Mouse (Mus musculus): ENCODE results near the gene Fez1.
A peak's percentile ranks its signal among the peaks of the same experiment; 100 is the strongest.

Gene Fez1

DNA sequence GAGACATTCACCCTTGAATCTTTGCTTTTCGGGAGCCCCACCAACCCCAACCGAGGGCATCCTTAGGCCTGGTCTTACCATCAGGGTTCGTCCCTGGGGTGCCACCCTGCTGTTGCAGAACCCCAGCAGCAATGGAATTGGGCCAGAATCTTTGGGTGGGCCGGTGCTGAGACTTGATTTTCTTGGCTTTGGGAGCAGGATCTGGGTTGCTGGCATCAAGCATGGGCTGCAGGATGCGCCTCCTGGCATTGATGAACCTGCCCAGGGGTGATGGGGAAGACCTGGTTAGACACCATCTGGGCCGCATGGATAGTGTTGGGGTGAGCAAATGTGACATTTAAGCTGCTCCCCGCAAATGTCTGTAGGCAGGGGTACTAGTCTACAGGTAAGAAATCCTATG lies 72.6 kb downstream of the Fez1 start:
- DNase-seq (ENCODE audit: low spot score in 2 of 2), result no peak

DNA sequence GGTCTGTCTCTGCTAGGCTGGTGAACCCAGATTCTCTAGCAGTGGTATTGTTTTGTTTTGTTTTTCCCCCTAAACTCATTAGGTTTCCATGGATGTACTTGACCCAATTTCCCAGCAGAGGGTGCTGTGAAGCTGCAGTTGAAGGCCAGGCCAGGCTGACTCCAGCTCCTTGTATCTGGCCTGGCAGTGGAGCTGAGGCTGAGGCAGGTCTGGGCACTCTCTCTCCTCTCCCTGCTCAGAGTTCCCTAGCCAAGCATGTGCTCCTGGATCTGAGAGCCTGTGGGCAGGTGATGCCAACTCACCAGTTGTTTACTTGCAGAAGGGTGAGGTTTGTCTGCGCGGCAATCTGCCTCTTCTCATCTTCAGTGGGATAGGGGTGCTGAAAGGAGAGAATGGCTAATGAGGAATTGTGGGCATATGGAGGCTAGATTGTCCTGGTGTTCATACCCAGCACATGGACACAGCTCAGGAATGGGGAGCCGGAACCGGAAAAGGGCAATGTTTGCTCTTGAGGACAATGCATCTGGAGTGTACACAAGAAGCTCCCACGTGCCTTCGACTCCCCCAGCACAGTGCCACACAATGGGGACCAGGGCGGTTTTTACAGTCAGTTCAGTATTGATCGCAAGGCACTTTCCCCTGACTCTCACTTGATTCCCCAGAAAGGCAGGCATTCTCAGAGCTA lies 73.5 kb downstream of the Fez1 start:
- DNase-seq (ENCODE audit: low spot score in 2 of 2), result peak; percentile 36 to 39

DNA sequence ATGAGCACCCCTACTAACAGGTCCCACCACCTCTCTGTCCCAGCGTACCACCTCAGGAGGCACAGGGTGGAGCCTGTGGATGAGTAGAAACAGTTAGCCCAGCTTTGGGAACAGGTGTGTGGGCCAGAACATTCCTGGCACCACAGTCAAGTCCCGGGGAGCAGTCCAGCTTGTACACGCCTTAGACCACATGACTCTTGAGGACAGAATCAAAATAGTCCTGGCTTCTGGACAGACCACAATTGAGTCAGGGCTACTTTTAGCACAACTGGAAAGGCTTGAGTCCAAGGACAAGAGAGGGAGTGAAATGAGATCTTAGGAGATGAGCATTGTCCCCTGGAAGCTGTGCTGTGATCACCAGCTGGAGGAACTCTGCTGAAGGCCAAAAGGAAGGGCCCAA lies 76.9 kb downstream of the Fez1 start:
- peak in 1 of 2 experiments; percentile 15 for DNase-seq (ENCODE audit: low spot score in 2 of 2)

DNA sequence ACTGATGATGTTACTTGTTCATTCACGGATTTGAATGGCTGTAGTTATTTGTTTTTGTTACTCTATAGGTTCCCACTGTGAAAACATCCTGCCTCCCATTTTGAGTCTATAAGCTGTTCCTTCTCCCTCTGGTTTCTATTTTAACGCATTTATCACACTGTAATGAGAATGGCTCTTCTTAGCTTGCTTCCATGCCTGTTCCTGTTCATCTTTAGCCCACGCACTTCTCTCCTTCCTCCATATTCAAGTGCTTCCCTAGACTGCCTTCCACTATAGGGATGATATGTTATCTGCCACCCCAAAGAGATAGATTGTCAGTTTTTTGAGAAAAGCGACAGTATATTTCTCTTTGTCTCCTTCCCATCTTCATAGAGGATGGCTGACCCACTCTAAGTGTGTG lies 78.8 kb downstream of the Fez1 start:
- DNase-seq (ENCODE audit: low spot score in 2 of 2), result no peak

DNA sequence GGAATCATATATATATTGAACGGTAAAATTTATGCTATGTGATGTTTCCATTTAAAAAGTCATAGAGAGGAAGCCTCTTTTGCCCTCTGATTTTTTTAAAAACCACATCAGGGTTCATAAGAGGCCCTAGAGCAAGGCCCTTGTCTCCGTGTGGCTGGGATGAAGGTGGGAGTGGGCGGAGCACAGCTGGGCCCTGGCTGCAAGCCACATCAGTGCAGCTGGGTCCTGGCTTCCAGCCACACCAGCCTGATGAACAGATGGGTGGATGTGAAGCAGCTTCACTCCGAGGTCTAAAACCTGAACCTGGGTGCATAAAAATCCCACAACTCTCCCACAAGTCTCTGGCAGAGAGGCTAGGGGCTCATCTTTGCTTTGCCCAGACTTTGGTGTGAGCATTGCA lies 83.8 kb downstream of the Fez1 start:
- DNase-seq (ENCODE audit: low spot score in 2 of 2), result no peak

DNA sequence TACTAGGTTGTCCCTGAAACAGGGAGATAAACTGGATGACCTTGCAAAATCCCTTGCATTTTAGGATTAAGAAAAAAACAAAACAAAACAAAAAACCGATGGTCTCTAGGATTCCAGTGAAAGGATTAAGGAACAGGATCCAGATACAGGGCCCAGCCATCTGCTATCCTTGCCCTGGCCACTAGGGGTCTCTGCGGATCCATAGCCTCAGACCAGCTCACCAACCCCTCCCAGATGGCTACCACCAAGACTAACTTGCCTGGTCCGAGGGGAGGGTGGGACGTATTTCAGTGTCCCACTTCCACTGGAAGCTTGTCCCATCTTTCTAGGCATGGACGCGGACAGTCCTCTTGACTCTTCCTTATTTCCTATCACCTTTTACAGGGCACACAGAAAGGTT lies 94.7 kb downstream of the Fez1 start:
- DNase-seq (ENCODE audit: low spot score in 2 of 2), result peak; percentile 69 to 77

DNA sequence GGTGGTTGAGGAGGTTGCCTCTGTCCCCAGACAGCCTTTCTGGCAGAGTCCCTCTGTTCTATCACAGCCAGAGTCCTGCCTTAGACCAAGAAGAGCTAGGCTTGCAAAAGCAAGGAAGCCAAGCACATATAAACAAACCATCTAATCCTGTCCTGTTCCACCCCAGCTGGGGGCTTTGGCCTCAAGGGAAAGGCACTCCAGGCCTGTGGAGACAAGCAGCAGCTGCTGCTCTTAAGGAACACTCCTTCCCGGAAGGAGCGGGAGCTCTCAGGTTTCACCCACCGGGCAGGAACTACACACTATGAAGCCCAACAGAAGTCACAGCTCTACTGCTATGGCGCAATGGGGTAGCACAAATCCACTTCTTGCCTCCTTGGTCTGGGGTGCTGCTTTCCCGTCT lies 95.3 kb downstream of the Fez1 start:
- peak; percentile 31 to 34 for DNase-seq (ENCODE audit: low spot score in 2 of 2)

DNA sequence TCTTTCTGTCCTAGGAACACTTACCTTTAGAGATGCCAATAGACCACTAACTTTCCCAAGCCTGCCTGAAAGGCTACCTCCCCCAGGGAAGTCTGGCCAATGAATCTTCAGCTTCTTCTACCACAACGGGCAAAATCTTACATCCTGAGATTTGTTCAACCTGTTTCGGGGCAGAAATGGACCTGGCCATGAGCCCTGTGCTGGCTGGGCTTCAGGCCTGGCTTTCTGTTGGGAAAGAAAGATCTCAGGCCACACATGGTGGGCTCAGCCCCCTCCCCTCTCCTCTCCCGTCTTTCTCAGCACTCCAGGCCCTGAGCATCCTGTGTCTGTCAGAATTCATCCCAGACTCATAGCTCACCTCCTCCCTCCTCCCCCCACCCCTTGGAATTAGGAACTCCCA lies 96.9 kb downstream of the Fez1 start:
- no peak for DNase-seq (ENCODE audit: low spot score in 2 of 2)

DNA sequence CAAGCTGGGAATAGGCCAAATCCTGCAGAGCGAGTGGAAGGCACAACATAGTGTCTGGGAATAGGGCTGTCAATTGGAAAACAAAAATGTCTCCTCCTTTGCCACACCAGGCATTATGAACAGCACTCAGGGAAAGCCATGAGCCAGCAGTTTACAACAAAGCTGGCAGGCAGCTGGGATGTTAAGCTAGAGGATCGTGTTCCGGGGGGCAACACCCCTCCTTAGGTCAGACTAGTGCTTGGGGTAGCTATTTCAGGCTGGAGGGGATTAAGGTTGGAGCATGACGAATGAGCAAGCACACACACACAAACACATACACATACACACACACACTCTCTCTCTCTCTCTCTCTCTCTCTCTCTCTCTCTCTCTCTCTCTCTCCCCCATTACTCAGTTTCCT lies 97.8 kb downstream of the Fez1 start:
- DNase-seq (ENCODE audit: low spot score in 2 of 2), result no peak

DNA sequence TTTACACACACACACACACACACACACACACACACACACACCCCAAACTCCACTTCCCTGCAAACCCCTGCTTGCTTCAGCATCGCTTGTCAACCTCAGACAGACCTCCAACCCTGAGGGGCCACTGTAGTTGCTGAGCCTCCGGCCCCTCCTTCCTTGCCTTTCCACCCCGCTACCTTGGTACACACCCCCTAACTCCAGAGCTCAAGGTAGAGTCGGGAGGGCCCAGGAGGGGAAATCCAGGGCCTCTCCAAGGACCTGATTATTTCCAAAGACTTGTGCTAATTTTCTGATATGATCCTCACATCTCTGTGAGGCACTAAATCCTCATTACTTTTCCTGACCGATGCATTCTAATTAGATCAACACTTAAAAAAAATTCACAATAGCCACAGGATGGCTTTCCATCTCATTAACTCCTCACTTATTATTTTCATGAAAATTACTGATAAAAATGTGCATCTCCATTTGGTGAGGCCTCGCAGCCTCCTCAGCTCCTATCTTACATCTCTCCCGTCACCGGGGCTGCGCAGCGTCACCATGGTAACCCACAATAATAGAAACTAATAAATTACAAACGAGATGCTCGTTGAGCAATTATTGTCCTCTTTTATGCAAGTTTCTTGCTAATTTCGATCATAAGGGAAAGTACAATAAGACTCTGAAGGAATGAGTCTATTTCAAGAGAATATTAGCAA lies 100.2 kb downstream of the Fez1 start:
- DNase-seq (ENCODE audit: low spot score in 2 of 2), result no peak

DNA sequence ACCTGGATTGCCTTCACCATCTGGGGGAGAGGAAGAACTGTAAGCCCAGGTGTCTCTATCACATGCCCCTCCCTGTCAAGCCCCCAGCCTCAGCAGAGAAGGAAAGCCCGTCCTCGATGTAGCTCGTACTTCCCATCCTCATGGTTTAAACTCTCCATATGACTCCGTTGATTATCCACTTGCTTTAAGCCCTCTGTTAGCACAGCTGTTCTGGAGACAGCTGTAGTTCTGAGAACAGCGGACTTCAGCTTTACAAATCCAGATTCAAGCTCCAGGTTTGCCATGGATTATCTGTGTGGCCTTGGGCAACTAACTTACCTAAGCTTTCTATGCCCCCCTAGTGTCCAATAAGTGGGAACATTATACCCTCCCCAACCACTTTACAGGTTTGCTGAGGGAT lies 102.1 kb downstream of the Fez1 start:
- DNase-seq (ENCODE audit: low spot score in 2 of 2), result no peak

Data from urinary bladder, postnatal 36 days (tissue).